Mouse (Mus musculus): ENCODE data around the gene Dnajb2. TPM values are rescaled to one million over a fixed set of nuclear protein-coding genes. Genes with fewer than 3 reads are reported as not detected.

Gene Dnajb2
- total and polyA plus RNA-seq, 3 experiments: 12.9 to 18.9 TPM; not detected in 1

DNA sequence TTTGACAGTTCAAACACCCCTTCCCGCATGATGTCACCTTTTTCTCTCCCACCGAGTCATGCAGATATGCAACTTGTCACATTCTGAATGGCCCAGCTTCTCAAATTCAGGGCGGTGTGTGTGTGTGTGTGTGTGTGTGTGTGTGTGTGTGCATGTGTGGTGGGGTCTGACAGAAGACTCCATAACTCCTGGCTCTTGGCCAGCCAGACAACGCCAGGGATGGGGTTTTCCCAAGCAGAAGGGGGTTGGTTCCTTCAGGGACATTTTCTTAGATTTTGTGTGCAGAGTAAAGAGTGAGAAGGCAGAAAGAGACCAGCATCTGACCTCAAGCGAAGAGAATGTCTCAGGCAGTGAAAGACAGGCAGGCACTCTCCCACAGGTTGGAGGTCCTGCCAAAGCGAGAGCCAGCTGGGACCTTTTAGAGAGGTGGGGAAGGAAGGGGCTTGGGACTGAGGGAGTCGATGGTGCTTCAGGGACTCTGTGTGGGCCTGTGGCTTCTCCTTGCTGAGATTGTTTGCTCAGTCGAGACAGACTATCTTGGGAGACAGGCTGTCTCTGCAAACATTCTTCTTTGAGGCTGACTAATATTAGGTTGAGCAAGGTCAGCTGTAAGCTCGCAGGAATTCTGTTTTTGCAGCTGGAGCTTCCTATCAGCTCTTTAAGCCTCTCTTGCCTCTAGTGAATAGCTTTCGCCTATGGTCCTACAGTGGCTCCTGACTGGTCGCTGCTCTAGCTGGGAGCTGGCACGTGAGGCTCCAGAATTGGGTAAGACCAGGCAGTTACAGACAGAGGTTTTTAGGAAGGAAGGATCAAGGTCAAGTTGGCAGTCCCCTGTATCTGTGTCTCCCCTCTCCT lies 56.5 kb downstream of the Dnajb2 start:
- Histone ChIP-seq H3K4me3 (ENCODE audit: control insufficient read depth in 1 of 2, insufficient read depth in 1 of 2, low read depth in 2 of 2, low read length in 2 of 2) (no peak overlapping the region), H3K27ac (ENCODE audit: control insufficient read depth, low read depth, low read length) (no peak overlapping the region), H3K36me3 (ENCODE audit: control insufficient read depth in 1 of 2, insufficient read depth in 2 of 2, low read length in 2 of 2) (no peaks in the 10 kb centered on the region), H3K27me3 (ENCODE audit: control insufficient read depth in 1 of 2, insufficient read depth in 2 of 2, low read length in 2 of 2) (peaks cover 2 to 4% of the 10 kb centered on the region in 2 experiments; a peak in 3 of 4 replicates), H3K9me3 (replicated peaks; ENCODE audit: insufficient read depth, low read length) (no peaks in the 10 kb centered on the region), H3K9ac (ENCODE audit: control insufficient read depth, low read depth, low read length, poor library complexity, severe bottlenecking) (no peak overlapping the region), H3K79me2 (ENCODE audit: control insufficient read depth, insufficient read depth, low read length, poor library complexity) (no peaks in the 10 kb centered on the region), H3K4me1 (ENCODE audit: control insufficient read depth in 1 of 2, insufficient read depth in 2 of 2, low read length in 2 of 2) (no peaks in the 10 kb centered on the region)
- DNase-seq (ENCODE audit: low read depth, low spot score): no peak
- TF ChIP-seq POLR2A (IDR thresholded peaks at IDR 0.05; ENCODE audit: control insufficient read depth in 1 of 2, insufficient read depth in 1 of 2, low read depth in 1 of 2, low read length in 2 of 2, poor library complexity in 1 of 2): no peak

DNA sequence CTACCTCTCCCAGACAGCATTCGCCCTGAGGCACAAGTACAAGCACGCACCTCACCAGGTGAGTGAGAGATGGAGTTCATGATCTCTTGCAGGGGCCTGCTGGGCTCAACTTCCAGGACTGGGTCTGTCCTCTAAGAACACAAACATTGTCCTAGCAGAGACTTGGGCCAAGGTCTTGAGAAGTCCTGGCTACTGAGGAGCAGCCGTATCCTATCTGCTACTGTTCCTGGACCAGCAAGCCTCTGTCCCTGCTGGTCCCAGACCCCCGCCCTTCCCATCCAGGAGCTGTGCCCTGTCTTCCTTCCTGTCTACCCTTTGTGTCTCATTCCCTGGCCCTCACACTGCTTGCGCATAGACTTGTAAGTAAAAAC lies 57.1 kb downstream of the Dnajb2 start:
- no peak overlapping the region for H3K27ac ChIP-seq (ENCODE audit: control insufficient read depth, low read depth, low read length)
- no peak overlapping the region for H3K4me3 ChIP-seq (ENCODE audit: control insufficient read depth in 1 of 2, insufficient read depth in 1 of 2, low read depth in 2 of 2, low read length in 2 of 2)
- no peaks in the 10 kb centered on the region for H3K36me3 ChIP-seq (ENCODE audit: control insufficient read depth in 1 of 2, insufficient read depth in 2 of 2, low read length in 2 of 2)
- no peak for DNase-seq (ENCODE audit: low read depth, low spot score)
- H3K4me1 ChIP-seq (ENCODE audit: control insufficient read depth in 1 of 2, insufficient read depth in 2 of 2, low read length in 2 of 2): no peaks in the 10 kb centered on the region
- no peaks in the 10 kb centered on the region for H3K9me3 ChIP-seq (replicated peaks; ENCODE audit: insufficient read depth, low read length)
- H3K27me3 ChIP-seq (ENCODE audit: control insufficient read depth in 1 of 2, insufficient read depth in 2 of 2, low read length in 2 of 2): peaks cover 1 to 2% of the 10 kb centered on the region in 2 experiments; a peak in 3 of 4 replicates
- no peaks in the 10 kb centered on the region for H3K79me2 ChIP-seq (ENCODE audit: control insufficient read depth, insufficient read depth, low read length, poor library complexity)
- TF ChIP-seq GABPA (IDR thresholded peaks at IDR 0.05; ENCODE audit: low read depth, low read length): no peak
- no peak for TF ChIP-seq SIN3A (IDR thresholded peaks at IDR 0.05; ENCODE audit: low read length)
- no peak for TF ChIP-seq USF2 (IDR thresholded peaks at IDR 0.05; ENCODE audit: borderline replicate concordance in 1 of 2, insufficient read depth in 1 of 2, low read depth in 1 of 2, low read length in 2 of 2)
- no peak for TF ChIP-seq MYB (IDR thresholded peaks at IDR 0.05; ENCODE audit: low read depth, low read length)
- TF ChIP-seq MAX (IDR thresholded peaks at IDR 0.05; ENCODE audit: low read length): no peak
- TF ChIP-seq MAFK (IDR thresholded peaks at IDR 0.05; ENCODE audit: borderline replicate concordance, low read depth, low read length): no peak
- no peak for TF ChIP-seq POLR2AphosphoS2 (IDR thresholded peaks at IDR 0.05; ENCODE audit: low read length)
- no peak for TF ChIP-seq GATA1 (IDR thresholded peaks at IDR 0.05; ENCODE audit: low read depth, low read length)
- TF ChIP-seq NRF1 (IDR thresholded peaks at IDR 0.05; ENCODE audit: insufficient read depth, low read depth, low read length, poor library complexity, severe bottlenecking): no peak
- no peak overlapping the region for H3K9ac ChIP-seq (ENCODE audit: control insufficient read depth, low read depth, low read length, poor library complexity, severe bottlenecking)

DNA sequence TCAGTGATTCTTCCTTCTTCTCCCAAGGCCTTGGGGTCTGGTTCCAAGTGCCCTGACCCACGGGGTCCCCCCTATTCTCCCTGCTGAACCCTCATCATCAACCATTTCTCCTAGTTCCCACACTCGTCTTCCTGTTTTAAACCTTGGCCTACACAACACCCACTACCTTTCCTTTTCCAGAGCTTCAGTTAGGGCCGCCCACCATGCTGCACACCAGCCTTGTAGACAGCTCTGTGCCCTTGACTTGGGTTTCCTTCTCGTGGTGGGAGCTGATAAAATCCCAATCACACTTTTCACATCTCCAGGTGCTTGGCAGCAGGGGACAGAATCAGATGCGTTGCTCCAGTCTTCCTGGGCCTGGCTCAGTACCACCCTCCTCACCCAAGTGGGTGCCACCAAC lies 58.1 kb downstream of the Dnajb2 start:
- Histone ChIP-seq H3K4me1 (ENCODE audit: control insufficient read depth in 1 of 2, insufficient read depth in 2 of 2, low read length in 2 of 2) (no peaks in the 10 kb centered on the region), H3K36me3 (ENCODE audit: control insufficient read depth in 1 of 2, insufficient read depth in 2 of 2, low read length in 2 of 2) (no peaks in the 10 kb centered on the region), H3K4me3 (ENCODE audit: control insufficient read depth in 1 of 2, insufficient read depth in 1 of 2, low read depth in 2 of 2, low read length in 2 of 2) (no peak overlapping the region), H3K9ac (ENCODE audit: control insufficient read depth, low read depth, low read length, poor library complexity, severe bottlenecking) (no peak overlapping the region), H3K9me3 (replicated peaks; ENCODE audit: insufficient read depth, low read length) (no peaks in the 10 kb centered on the region), H3K27me3 (ENCODE audit: control insufficient read depth in 1 of 2, insufficient read depth in 2 of 2, low read length in 2 of 2) (peaks cover 1 to 2% of the 10 kb centered on the region in 2 experiments; a peak in 2 of 4 replicates), H3K27ac (ENCODE audit: control insufficient read depth, low read depth, low read length) (no peak overlapping the region), H3K79me2 (ENCODE audit: control insufficient read depth, insufficient read depth, low read length, poor library complexity) (no peaks in the 10 kb centered on the region)
- TF ChIP-seq TAL1 (IDR thresholded peaks at IDR 0.05; ENCODE audit: low read length) (no peak), MEF2A (IDR thresholded peaks at IDR 0.05; ENCODE audit: extremely low read depth, insufficient replicate concordance, low read depth, low read length, poor library complexity, severe bottlenecking) (no peak), MAZ (IDR thresholded peaks at IDR 0.05; ENCODE audit: low read depth, low read length) (no peak), MYC (IDR thresholded peaks at IDR 0.05; ENCODE audit: low read depth, low read length) (no peak), ZMIZ1 (IDR thresholded peaks at IDR 0.05; ENCODE audit: low read depth, low read length) (no peak), MXI1 (IDR thresholded peaks at IDR 0.05; ENCODE audit: low read depth, low read length) (no peak), SIN3A (IDR thresholded peaks at IDR 0.05; ENCODE audit: low read length) (no peak), MYB (IDR thresholded peaks at IDR 0.05; ENCODE audit: low read depth, low read length) (no peak), RAD21 (IDR thresholded peaks at IDR 0.05; ENCODE audit: low read depth, low read length) (no peak), HCFC1 (IDR thresholded peaks at IDR 0.05; ENCODE audit: low read depth, low read length) (no peak), SMC3 (IDR thresholded peaks at IDR 0.05; ENCODE audit: low read depth, low read length) (no peak), RCOR1 (IDR thresholded peaks at IDR 0.05; ENCODE audit: low read depth, low read length) (no peak), EP300 (IDR thresholded peaks at IDR 0.05; ENCODE audit: low read depth in 1 of 2, low read length in 2 of 2) (no peak), USF2 (IDR thresholded peaks at IDR 0.05; ENCODE audit: borderline replicate concordance in 1 of 2, insufficient read depth in 1 of 2, low read depth in 1 of 2, low read length in 2 of 2) (no peak)
- DNase-seq (ENCODE audit: low read depth, low spot score): no peak
